Mouse (Mus musculus) adrenal gland, adult (tissue): Measurements from ENCODE around the gene Malsu1.

Experiments used
- DNase-seq, 2 experiments: peaks; one replicate each; pipeline ENCODE4 v3.0.0; 2022 to 2023; ENCODE audit warnings: low spot score in 1 of 2; ENCODE audit not compliant: inconsistent age in 2 of 2

Gene Malsu1

GRCm38 (mm10) chr6:49068361-49068760 is 5.2 kb upstream of the Malsu1 start:
- DNase-seq, result no peak

GRCm38 (mm10) chr6:49074117-49074490 is 509 bp downstream of the Malsu1 start:
- no peak for DNase-seq

GRCm38 (mm10) chr6:49077894-49078293 is 4.3 kb downstream of the Malsu1 start:
- no peak for DNase-seq

GRCm38 (mm10) chr6:49079313-49079712 is 5.7 kb downstream of the Malsu1 start:
- no peak for DNase-seq

- DNase-seq, result no peak
Observed at GRCm38 (mm10) chr6:49083008-49083407, 9.4 kb downstream of the Malsu1 start.

- peak in 1 of 2 experiments; percentile 53 for DNase-seq
Observed at GRCm38 (mm10) chr6:49094968-49095367, 21.4 kb downstream of the Malsu1 start.

GRCm38 (mm10) chr6:49096421-49096820 is 22.8 kb downstream of the Malsu1 start:
- peak; percentile 81 to 91 for DNase-seq

GRCm38 (mm10) chr6:49096933-49097461 is 23.4 kb downstream of the Malsu1 start:
- DNase-seq, result peak; percentile 87 to 95

- peak in 1 of 2 experiments; percentile 50 for DNase-seq
Observed at GRCm38 (mm10) chr6:49097596-49098110, 24.1 kb downstream of the Malsu1 start.

GRCm38 (mm10) chr6:49099086-49099485 is 25.5 kb downstream of the Malsu1 start:
- no peak for DNase-seq

- no peak for DNase-seq
Observed at GRCm38 (mm10) chr6:49106746-49107500, 33.3 kb downstream of the Malsu1 start.

GRCm38 (mm10) chr6:49109196-49109595 is 35.6 kb downstream of the Malsu1 start:
- no peak for DNase-seq

GRCm38 (mm10) chr6:49113895-49114294 is 40.3 kb downstream of the Malsu1 start:
- no peak for DNase-seq

- DNase-seq, result no peak
Observed at GRCm38 (mm10) chr6:49114457-49114856, 40.9 kb downstream of the Malsu1 start.

GRCm38 (mm10) chr6:49115550-49115949 is 42.0 kb downstream of the Malsu1 start:
- DNase-seq, result no peak

GRCm38 (mm10) chr6:49116241-49116640 is 42.6 kb downstream of the Malsu1 start:
- peak; percentile 63 to 78 for DNase-seq

- no peak for DNase-seq
Observed at GRCm38 (mm10) chr6:49118446-49118845, 44.9 kb downstream of the Malsu1 start.

- no peak for DNase-seq
Observed at GRCm38 (mm10) chr6:49119462-49120135, 46.0 kb downstream of the Malsu1 start.

GRCm38 (mm10) chr6:49120370-49120769 is 46.8 kb downstream of the Malsu1 start:
- no peak for DNase-seq

- peak; percentile 15 to 49 for DNase-seq
Observed at GRCm38 (mm10) chr6:49130328-49130727, 56.7 kb downstream of the Malsu1 start.

- no peak for DNase-seq
Observed at GRCm38 (mm10) chr6:49131855-49132254, 58.3 kb downstream of the Malsu1 start.
